Mouse (Mus musculus) lung, adult 2 months (tissue): ENCODE results near the gene Abhd5. TPM values are rescaled to one million over a fixed set of nuclear protein-coding genes. Genes with fewer than 3 reads are reported as not detected.

Source experiments
- DNase-seq: peaks from one replicate; pipeline ENCODE4 v3.0.0; 2022
- H3K4me1 ChIP-seq: fragments of 200-500 bp; 2 replicates; pipeline ENCODE4 v1.6.1; 2011; ENCODE audit warnings: low read length; ENCODE audit not compliant: control insufficient read depth, insufficient read depth
- H3K4me3 ChIP-seq: fragments of 200-500 bp; replicated peaks from 2 replicates; pipeline ENCODE3; 2011; ENCODE audit warnings: low read depth, mild to moderate bottlenecking, control low read depth, low read length; ENCODE audit errors: extremely low read depth
- CTCF ChIP-seq: fragments of 200-500 bp; IDR thresholded peaks from 2 replicates; pipeline ENCODE4 v1.5.1; 2011; ENCODE audit warnings: mild to moderate bottlenecking, low read length, control low read depth; ENCODE audit not compliant: insufficient read depth
- POLR2A ChIP-seq: fragments of 200-500 bp; IDR thresholded peaks from 2 replicates; pipeline ENCODE4 v1.6.1; 2011; ENCODE audit warnings: low read depth, mild to moderate bottlenecking, control low read depth, low read length, borderline replicate concordance; ENCODE audit errors: extremely low read depth
- WGBS: fragments of 180-500 bp; shearing (Covaris S2); methylation state at CpG from one replicate; pipeline ENCODE4 v1.1.7; 2018; 5-methylcytosine and 5-hydroxymethylcytosine counted together
- polyA plus RNA-seq: library from polyadenylated mRNA; depleted of rRNA; stranded (reverse); fragments of >200 nt; gene quantifications from 2 replicates; pipeline ENCODE4 v1.2.3, GENCODE M21; 2012

Abhd5 gene
- polyA plus RNA-seq, 1 experiment: 41.4 TPM

- DNase-seq: no peak
Observed at GRCm38 (mm10) chr9:122343399-122343798, 8.0 kb upstream of the Abhd5 start.

DNA sequence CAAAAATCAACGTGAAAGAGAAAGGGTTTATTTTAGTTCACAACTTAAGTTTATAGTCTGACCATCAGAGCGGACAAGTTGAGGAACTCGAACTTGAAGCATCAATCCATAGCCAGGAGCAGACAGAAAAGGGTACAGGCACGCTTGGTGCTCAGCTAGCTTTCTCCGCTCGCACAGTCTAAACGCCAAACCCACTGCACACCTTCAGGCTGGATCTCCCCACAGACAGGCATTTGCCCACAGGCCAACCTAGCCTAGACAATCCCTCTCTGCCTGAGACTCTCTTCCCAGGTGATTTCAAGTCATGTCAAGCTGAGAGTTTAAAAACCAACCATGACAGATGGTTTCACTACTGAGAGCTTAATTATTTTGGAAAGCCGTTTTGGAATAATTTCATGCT, 6.8 kb upstream of the Abhd5 start:
- Histone ChIP-seq H3K4me3 (no peak overlapping the region), H3K4me1 (no peaks in the 10 kb centered on the region)
- WGBS: 85% methylated on average over 8 of the region's 8 CpGs
- DNase-seq: no peak
- TF ChIP-seq CTCF: no peak
- TF ChIP-seq POLR2A: no peak

More at GRCm38 (mm10) chr9:122343399-122343798, 8.0 kb upstream of the Abhd5 start:
- Histone ChIP-seq H3K4me1 (no peaks in the 10 kb centered on the region), H3K4me3 (no peak overlapping the region)
- 76% methylated on average over 7 of the region's 7 CpGs for WGBS
- TF ChIP-seq POLR2A: no peak
- no peak for TF ChIP-seq CTCF

- H3K4me3 ChIP-seq: no peak overlapping the region
- TF ChIP-seq POLR2A (no peak), CTCF (no peak)
- 86% methylated on average over 3 of the region's 3 CpGs for WGBS
- H3K4me1 ChIP-seq: no peaks in the 10 kb centered on the region
- DNase-seq: no peak
Observed at GRCm38 (mm10) chr9:122345291-122345690, 6.1 kb upstream of the Abhd5 start.

DNA sequence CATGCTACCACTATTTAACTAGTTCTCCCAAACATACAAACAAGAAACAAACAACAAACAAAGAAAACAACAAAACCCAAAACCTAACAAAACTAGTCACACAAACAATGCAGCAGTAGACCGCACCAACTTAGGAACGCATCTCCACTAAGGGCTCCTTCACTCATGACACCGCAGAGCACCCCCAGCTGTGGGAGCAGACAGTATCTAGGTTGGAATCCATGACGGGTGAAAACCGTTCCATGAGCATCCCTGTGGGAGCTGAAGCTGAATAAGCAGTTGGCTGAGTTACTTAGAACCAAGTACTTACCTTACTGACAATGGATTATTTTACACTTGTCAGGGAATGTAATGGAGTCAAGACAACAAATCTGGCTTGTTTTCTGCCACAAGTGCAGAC, 5.3 kb upstream of the Abhd5 start:
- TF ChIP-seq CTCF (no peak), POLR2A (no peak)
- no peak for DNase-seq
- H3K4me1 ChIP-seq: peaks cover 5% of the 10 kb centered on the region
- H3K4me3 ChIP-seq: no peak overlapping the region
- WGBS: 84% methylated on average over 5 of the region's 5 CpGs

DNA sequence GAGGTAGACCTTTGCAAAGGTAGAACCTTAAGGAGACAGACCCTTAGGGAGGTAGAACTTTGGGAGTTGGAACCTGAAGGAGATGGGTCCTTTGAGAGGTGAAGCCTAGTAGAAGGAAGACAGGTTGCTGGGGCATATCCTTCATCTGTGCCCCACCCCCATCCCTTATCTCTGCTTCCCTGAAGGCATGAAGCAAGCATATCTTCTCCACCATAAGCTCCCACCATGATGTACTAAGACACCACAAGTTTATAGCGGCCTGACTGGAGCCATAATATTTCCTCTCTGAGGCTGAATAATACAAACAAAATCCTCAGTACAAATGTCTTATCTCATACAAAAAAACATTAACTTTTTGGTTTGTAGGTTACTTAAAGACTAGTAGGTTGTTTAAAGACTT, 3.5 kb upstream of the Abhd5 start:
- Histone ChIP-seq H3K4me3 (no peak overlapping the region), H3K4me1 (peaks cover 7% of the 10 kb centered on the region)
- TF ChIP-seq CTCF (no peak), POLR2A (no peak)
- DNase-seq: no peak
- 84% methylated on average over 1 of the region's 1 CpGs for WGBS

GRCm38 (mm10) chr9:122349286-122349685, 2.1 kb upstream of the Abhd5 start:
- no peak overlapping the region for H3K4me3 ChIP-seq
- peaks cover 11% of the 10 kb centered on the region for H3K4me1 ChIP-seq
- WGBS: 81% methylated on average over 4 of the region's 4 CpGs
- no peak for TF ChIP-seq POLR2A
- no peak for TF ChIP-seq CTCF
- no peak for DNase-seq

DNA sequence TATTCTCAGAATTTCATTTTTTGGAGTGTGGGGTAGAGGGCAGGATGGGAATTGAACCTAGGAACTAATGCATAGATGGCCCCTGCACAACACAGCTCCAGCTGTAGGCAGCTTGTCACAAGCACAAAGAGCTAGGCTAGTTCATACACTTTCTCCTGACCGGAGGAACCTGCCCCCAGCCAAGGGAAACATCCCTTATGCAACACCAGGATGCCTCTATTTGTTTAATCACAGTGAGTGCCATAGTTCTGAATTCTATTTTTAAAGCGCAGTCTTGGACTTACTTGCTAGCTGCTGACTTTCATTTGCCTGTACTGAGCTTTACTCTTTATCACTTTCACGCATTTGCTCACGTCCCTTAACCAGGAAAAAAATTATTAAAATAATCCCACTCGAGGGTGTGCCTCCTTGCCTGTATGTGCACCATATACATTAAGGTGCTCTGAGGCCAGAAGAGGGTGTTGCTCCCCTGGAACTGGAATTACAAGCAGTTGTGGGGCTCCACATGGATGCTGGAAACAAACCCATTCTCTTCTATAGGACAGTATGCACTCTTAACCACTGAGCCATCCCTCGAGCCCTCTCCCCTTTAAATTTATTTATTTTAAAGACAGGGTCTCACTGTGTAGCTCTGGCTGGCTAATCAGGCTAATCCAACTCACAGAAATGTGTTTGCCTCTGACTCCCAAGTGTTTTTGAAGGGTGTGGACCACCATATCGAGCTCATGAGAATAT, 845 bp upstream of the Abhd5 start:
- 41% methylated on average over 7 of the region's 7 CpGs for WGBS
- DNase-seq: no peak
- Histone ChIP-seq H3K4me1 (peaks cover 19% of the 10 kb centered on the region), H3K4me3 (no peak overlapping the region)
- no peak for TF ChIP-seq CTCF
- TF ChIP-seq POLR2A: no peak

- DNase-seq: no peak
- Histone ChIP-seq H3K4me3 (peak overlapping the region; percentile 71), H3K4me1 (peaks cover 23% of the 10 kb centered on the region)
- WGBS: under 1% methylated on average over 30 of the region's 30 CpGs
- TF ChIP-seq CTCF: no peak
- TF ChIP-seq POLR2A: no peak
Observed at GRCm38 (mm10) chr9:122352025-122352392, 601 bp downstream of the Abhd5 start.

- WGBS: 65% methylated on average over 4 of the region's 4 CpGs
- H3K4me3 ChIP-seq: peak overlapping the region; percentile 18
- TF ChIP-seq POLR2A: no peak
- H3K4me1 ChIP-seq: peaks cover 25% of the 10 kb centered on the region
- no peak for DNase-seq
Observed at GRCm38 (mm10) chr9:122352911-122353310, 1.5 kb downstream of the Abhd5 start.

- WGBS: 61% methylated on average over 3 of the region's 3 CpGs
- no peak for DNase-seq
- H3K4me1 ChIP-seq: peaks cover 26% of the 10 kb centered on the region
- no peak overlapping the region for H3K4me3 ChIP-seq
- no peak for TF ChIP-seq CTCF
- TF ChIP-seq POLR2A: no peak
Observed at GRCm38 (mm10) chr9:122354240-122354639, 2.8 kb downstream of the Abhd5 start.

DNA sequence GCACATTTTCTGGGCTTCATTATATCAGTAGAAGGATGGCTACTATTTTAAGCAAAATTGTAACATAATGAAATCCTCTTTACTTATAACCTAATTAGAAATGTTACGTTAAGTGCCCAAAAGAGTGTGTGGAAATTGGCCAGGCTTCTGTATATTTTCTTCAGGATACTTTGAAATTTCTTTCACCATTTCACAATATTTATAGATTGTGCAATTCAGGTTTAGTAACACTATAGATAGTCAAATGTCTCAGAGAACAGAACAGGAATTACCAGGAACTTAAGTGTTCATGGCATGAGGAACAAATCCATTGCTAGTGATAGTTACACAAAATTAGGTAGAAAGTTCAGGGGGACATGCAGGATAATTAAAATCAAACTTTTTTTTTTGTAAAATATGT, 5.7 kb downstream of the Abhd5 start:
- peaks cover 20% of the 10 kb centered on the region for H3K4me1 ChIP-seq
- no peak for DNase-seq
- no peak overlapping the region for H3K4me3 ChIP-seq
- TF ChIP-seq CTCF: no peak
- TF ChIP-seq POLR2A: no peak
- 57% methylated on average over 1 of the region's 1 CpGs for WGBS
